Mouse (Mus musculus) liver, embryonic 15.5 days (tissue): ENCODE measurements around the gene Stx18. TPM values are rescaled to one million over a fixed set of nuclear protein-coding genes. Genes with fewer than 3 reads are reported as not detected.

Experiments
- ATAC-seq: fragments of 200-750 bp; cut with Nextera tagmentation; 2 replicates; pipeline ENCODE4 v1.8.0; 2017; ENCODE audit warnings: moderate number of reproducible peaks, mild to moderate bottlenecking, moderate library complexity; ENCODE audit not compliant: insufficient read depth
- H3K27ac ChIP-seq: fragments of 300-500 bp; sonication (generic); replicated peaks from 2 replicates; pipeline ENCODE4 v1.5.1; 2015; ENCODE audit warnings: mild to moderate bottlenecking, inconsistent platforms
- H3K27me3 ChIP-seq: fragments of 300-500 bp; sonication (generic); 2 replicates; pipeline ENCODE4 v1.6.1; 2015; ENCODE audit warnings: mild to moderate bottlenecking, inconsistent platforms
- H3K36me3 ChIP-seq: fragments of 300-500 bp; sonication (generic); replicated peaks from 2 replicates; pipeline ENCODE4 v1.6.1; 2015; ENCODE audit warnings: moderate library complexity, mild to moderate bottlenecking, inconsistent platforms
- H3K4me1 ChIP-seq: fragments of 300-500 bp; sonication (generic); replicated peaks from 2 replicates; pipeline ENCODE4 v1.6.1; 2015; ENCODE audit warnings: inconsistent platforms
- H3K4me2 ChIP-seq: fragments of 300-500 bp; sonication (generic); 2 replicates; pipeline ENCODE4 v1.6.1; 2015; ENCODE audit warnings: moderate library complexity, mild to moderate bottlenecking, inconsistent platforms
- H3K4me3 ChIP-seq: fragments of 300-500 bp; sonication (generic); replicated peaks from 2 replicates; pipeline ENCODE4 v1.5.1; 2015; ENCODE audit warnings: mild to moderate bottlenecking, inconsistent platforms
- H3K9ac ChIP-seq: fragments of 300-500 bp; sonication (generic); 2 replicates; pipeline ENCODE4 v1.6.1; 2015; ENCODE audit warnings: moderate library complexity, mild to moderate bottlenecking, inconsistent platforms
- H3K9me3 ChIP-seq: fragments of 300-500 bp; sonication (generic); replicated peaks from 2 replicates; pipeline ENCODE4 v1.6.1; 2016; ENCODE audit warnings: inconsistent platforms
- WGBS: fragments of 180-500 bp; shearing (Covaris S2); methylation state at CpG from one replicate; pipeline ENCODE4 v1.1.7; 2015; ENCODE audit warnings: mixed read lengths; ENCODE audit not compliant: insufficient replicate concordance; 5-methylcytosine and 5-hydroxymethylcytosine counted together
- polyA plus RNA-seq: library from polyadenylated mRNA; unstranded; fragments of >200 nt; fragmentation: Nextera tagmentation; extraction: Ambion mirVana; gene quantifications from 2 replicates; pipeline ENCODE4 v1.2.1, GENCODE M21; 2015

The Stx18 gene
- polyA plus RNA-seq, 1 experiment from 2014 or later, result 12.5 TPM

GRCm38 (mm10) chr5:38137163-38137562 lies 98.6 kb downstream of the Stx18 start:
- H3K27me3 ChIP-seq, result no peaks in the 10 kb centered on the region
- H3K4me3 ChIP-seq, result no peak overlapping the region
- 77% methylated on average over 9 of the region's 9 CpGs for WGBS
- H3K4me1 ChIP-seq, result no peaks in the 10 kb centered on the region
- no peaks in the 10 kb centered on the region for H3K9me3 ChIP-seq
- no peak for ATAC-seq
- no peak overlapping the region for H3K4me2 ChIP-seq
- H3K9ac ChIP-seq, result no peak overlapping the region
- H3K27ac ChIP-seq, result no peak overlapping the region
- H3K36me3 ChIP-seq, result no peaks in the 10 kb centered on the region

GRCm38 (mm10) chr5:38140893-38141292 lies 102.4 kb downstream of the Stx18 start:
- Histone ChIP-seq H3K27me3 (no peaks in the 10 kb centered on the region), H3K9me3 (no peaks in the 10 kb centered on the region), H3K4me2 (no peak overlapping the region), H3K27ac (no peak overlapping the region), H3K4me1 (no peaks in the 10 kb centered on the region), H3K36me3 (no peaks in the 10 kb centered on the region), H3K9ac (no peak overlapping the region), H3K4me3 (no peak overlapping the region)
- ATAC-seq, result no peak
- WGBS, result 67% methylated on average over 6 of the region's 6 CpGs

- Histone ChIP-seq H3K9ac (no peak overlapping the region), H3K4me1 (no peaks in the 10 kb centered on the region), H3K4me2 (no peak overlapping the region), H3K9me3 (no peaks in the 10 kb centered on the region), H3K36me3 (no peaks in the 10 kb centered on the region), H3K27ac (no peak overlapping the region), H3K27me3 (no peaks in the 10 kb centered on the region), H3K4me3 (no peak overlapping the region)
- no peak for ATAC-seq
- whole genome bisulfite sequencing, result 60% methylated on average over 6 of the region's 6 CpGs
Measured at GRCm38 (mm10) chr5:38146524-38146923, 108.0 kb downstream of the Stx18 start.

- Histone ChIP-seq H3K27me3 (no peaks in the 10 kb centered on the region), H3K4me2 (no peak overlapping the region), H3K36me3 (no peaks in the 10 kb centered on the region), H3K27ac (no peak overlapping the region), H3K9ac (no peak overlapping the region), H3K9me3 (no peaks in the 10 kb centered on the region), H3K4me3 (no peak overlapping the region), H3K4me1 (no peaks in the 10 kb centered on the region)
- WGBS, result 52% methylated on average over 3 of the region's 3 CpGs
- ATAC-seq, result no peak
Measured at GRCm38 (mm10) chr5:38151264-38151663, 112.7 kb downstream of the Stx18 start.

- no peak overlapping the region for H3K9ac ChIP-seq
- 59% methylated on average over 10 of the region's 10 CpGs for WGBS
Measured at GRCm38 (mm10) chr5:38152201-38153108, 113.9 kb downstream of the Stx18 start.

GRCm38 (mm10) chr5:38153636-38154035 lies 115.1 kb downstream of the Stx18 start:
- 64% methylated on average over 5 of the region's 5 CpGs for WGBS
- Histone ChIP-seq H3K4me2 (no peak overlapping the region), H3K27ac (no peak overlapping the region), H3K4me1 (no peaks in the 10 kb centered on the region), H3K4me3 (no peak overlapping the region), H3K9ac (no peak overlapping the region), H3K9me3 (no peaks in the 10 kb centered on the region), H3K36me3 (no peaks in the 10 kb centered on the region), H3K27me3 (peaks cover 21% of the 10 kb centered on the region)
- no peak for ATAC-seq

More at GRCm38 (mm10) chr5:38152201-38153108, 113.9 kb downstream of the Stx18 start:
- Histone ChIP-seq H3K27me3 (peaks cover 9% of the 10 kb centered on the region), H3K36me3 (no peaks in the 10 kb centered on the region), H3K4me3 (no peak overlapping the region), H3K4me1 (no peaks in the 10 kb centered on the region), H3K9me3 (no peaks in the 10 kb centered on the region), H3K27ac (no peak overlapping the region), H3K4me2 (no peak overlapping the region)
- ATAC-seq, result no peak

- Histone ChIP-seq H3K27me3 (peaks cover 60% of the 10 kb centered on the region), H3K9me3 (no peaks in the 10 kb centered on the region), H3K27ac (no peak overlapping the region), H3K4me2 (no peak overlapping the region), H3K4me3 (no peak overlapping the region), H3K4me1 (no peaks in the 10 kb centered on the region), H3K36me3 (no peaks in the 10 kb centered on the region), H3K9ac (no peak overlapping the region)
- WGBS, result 50% methylated on average over 9 of the region's 9 CpGs
- ATAC-seq, result no peak
Measured at GRCm38 (mm10) chr5:38157481-38158020, 119.0 kb downstream of the Stx18 start.

- Histone ChIP-seq H3K9me3 (no peaks in the 10 kb centered on the region), H3K27me3 (peaks cover 65% of the 10 kb centered on the region), H3K4me2 (peak overlapping the region; percentile 56), H3K9ac (no peak overlapping the region), H3K4me1 (no peaks in the 10 kb centered on the region), H3K27ac (no peak overlapping the region), H3K4me3 (peak overlapping the region; percentile 43), H3K36me3 (no peaks in the 10 kb centered on the region)
- WGBS, result 9% methylated on average over 17 of the region's 17 CpGs
- ATAC-seq, result no peak
Measured at GRCm38 (mm10) chr5:38158501-38158946, 120.0 kb downstream of the Stx18 start.

GRCm38 (mm10) chr5:38158947-38159633 lies 120.5 kb downstream of the Stx18 start:
- H3K4me3 ChIP-seq, result peak overlapping the region; percentile 43
- no peaks in the 10 kb centered on the region for H3K36me3 ChIP-seq
- no peak for ATAC-seq
- H3K9me3 ChIP-seq, result no peaks in the 10 kb centered on the region
- WGBS, result 2% methylated on average over 79 of the region's 79 CpGs
- no peaks in the 10 kb centered on the region for H3K4me1 ChIP-seq
- peaks cover 65% of the 10 kb centered on the region for H3K27me3 ChIP-seq
- peak overlapping the region; percentile 56 for H3K4me2 ChIP-seq
- H3K9ac ChIP-seq, result no peak overlapping the region
- no peak overlapping the region for H3K27ac ChIP-seq

- WGBS, result 10% methylated on average over 35 of the region's 35 CpGs
- peak within 1 kb of the TSS; percentile 43 for H3K4me3 ChIP-seq
- H3K4me1 ChIP-seq, result no peaks in the 10 kb centered on the region
- no peaks in the 10 kb centered on the region for H3K36me3 ChIP-seq
- peak within 1 kb of the TSS; percentile 56 for H3K4me2 ChIP-seq
- no peak within 1 kb of the TSS for H3K27ac ChIP-seq
- ATAC-seq, result no peak
- H3K9me3 ChIP-seq, result no peaks in the 10 kb centered on the region
- H3K9ac ChIP-seq, result no peak within 1 kb of the TSS
- peaks cover 65% of the 10 kb centered on the region for H3K27me3 ChIP-seq
Measured at GRCm38 (mm10) chr5:38159634-38160413, 121.3 kb downstream of the Stx18 start, which contains the start of gene Nsg1. Gene Nsg1, minus strand, starts transcription at chr5:38159907.
